Mouse (Mus musculus) cerebellum, postnatal 4 days (tissue): Measurements from ENCODE around the gene Raver1.
A peak's percentile ranks its signal among the peaks of the same experiment; 100 is the strongest.

Experiments used
- DNase-seq, 2 experiments: peaks; one replicate each; pipeline ENCODE4 v3.0.0; 2022; ENCODE audit warnings: low spot score in 2 of 2, mixed read lengths in 1 of 2

The Raver1 gene

DNA sequence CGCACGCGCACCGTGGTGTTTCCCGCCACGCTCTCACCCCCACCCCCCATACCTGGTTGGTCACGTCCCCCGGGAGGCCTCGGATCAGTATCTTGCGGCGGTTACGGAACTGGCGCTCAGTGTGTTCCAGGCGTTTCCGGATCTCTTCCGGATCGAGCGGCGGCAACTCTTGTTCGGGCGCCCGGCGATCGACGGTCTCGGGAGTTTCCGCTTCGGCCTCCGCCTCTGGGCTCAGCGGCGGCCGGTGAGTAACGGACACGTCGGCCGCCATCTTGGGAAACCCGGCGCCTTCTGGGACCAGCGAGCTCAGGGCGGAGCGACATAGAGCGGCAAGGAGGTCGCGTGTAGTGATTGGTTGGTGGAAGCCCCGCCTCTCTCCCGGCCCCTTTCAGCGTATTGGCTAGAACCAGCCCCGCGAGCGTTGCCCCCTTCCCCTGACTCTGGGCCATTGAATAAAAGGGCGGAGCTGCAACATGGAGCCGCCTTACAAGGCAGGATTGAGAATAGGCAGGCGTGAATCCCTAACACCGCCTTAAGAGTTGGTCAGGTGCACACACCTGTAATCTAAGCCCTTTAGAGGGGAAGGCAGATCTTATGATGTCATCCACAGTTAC is at the start of gene Raver1, which contains the start of gene Gm38431:
TSS of gene Raver1 (minus strand) at position 302 of the 614 bp plus-strand sequence.
TSS of gene Gm38431 (minus strand) at position 291 of the 614 bp plus-strand sequence.
- peak; percentile 94 to 95 for DNase-seq

DNA sequence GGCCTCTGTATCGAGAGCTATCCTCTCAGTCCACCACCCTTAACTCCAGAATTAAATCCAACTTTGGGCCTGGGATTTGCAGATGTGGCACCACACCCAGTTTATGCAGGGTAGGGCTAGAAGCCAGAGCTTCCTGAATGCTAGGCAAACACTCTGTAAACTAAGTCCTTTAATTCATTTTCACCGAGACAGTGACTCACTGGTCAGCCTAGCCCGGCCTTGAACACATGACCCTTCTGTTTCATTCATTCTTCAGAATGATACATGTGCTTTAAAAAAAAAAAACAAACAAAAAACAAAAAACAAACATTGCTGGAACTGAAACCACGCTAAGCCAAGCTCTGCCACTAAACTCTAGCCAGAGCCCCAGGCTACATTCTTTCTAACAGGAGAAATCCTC is 46.6 kb upstream of the Raver1 start:
- no peak for DNase-seq

DNA sequence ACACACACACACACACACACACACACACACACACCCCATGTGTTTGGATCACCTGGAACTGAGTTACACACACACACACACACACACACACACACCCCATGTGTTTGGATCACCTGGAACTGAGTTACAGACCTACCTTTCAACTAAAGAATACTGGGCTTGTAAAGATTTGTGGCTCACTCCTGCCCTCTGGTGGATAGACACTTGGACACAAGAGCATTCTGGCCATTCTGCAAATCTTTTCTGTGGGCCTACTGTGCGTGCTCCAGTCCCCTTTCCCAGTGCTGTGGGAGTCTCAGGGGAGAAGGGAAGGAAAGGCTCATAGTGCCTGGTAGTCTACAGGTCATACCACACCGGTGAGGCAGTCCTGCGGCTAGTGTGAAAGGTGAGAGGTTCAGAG is 45.4 kb upstream of the Raver1 start:
- peak in 1 of 2 experiments; percentile 51 for DNase-seq

DNA sequence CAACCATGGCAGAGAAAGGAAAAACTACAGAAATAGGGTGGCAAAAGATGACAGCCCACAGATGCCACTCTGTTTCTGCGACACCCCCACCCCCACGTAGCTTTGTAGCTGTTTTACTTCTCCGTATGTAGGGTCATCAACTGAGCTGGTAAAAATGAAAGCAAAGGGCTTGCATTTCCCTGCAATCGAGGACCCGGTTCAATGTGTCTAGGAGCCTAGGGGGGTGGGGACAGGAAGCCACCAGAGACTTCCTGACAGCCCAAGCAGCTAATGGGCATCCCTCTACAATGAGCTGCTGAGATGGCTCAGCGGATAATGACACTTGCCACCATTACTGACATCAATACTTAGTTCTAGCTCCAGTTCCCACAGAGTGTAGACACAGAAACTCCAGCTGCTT is 44.6 kb upstream of the Raver1 start:
- no peak for DNase-seq

DNA sequence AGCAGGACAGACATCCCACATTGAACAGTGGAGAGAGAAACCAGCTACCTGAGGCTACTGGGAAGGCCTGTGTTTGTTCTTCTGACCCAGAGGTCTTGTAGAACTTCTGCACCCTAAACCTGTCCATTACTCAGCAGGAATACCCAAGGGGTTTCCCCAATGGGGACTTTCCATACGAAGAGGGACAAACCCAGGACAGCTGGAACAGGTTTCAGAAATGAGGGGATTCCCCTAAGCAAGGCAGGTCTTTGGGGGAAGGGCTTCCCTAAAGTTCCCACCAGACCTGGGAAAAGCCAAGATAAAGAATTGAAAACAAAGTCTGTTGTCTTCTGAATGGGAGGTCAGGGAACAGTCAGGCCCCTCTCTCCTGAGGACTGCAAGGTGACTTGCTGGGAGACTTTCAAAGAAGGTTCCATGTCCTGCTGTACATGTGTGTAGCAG is 44.2 kb upstream of the Raver1 start:
- no peak for DNase-seq

DNA sequence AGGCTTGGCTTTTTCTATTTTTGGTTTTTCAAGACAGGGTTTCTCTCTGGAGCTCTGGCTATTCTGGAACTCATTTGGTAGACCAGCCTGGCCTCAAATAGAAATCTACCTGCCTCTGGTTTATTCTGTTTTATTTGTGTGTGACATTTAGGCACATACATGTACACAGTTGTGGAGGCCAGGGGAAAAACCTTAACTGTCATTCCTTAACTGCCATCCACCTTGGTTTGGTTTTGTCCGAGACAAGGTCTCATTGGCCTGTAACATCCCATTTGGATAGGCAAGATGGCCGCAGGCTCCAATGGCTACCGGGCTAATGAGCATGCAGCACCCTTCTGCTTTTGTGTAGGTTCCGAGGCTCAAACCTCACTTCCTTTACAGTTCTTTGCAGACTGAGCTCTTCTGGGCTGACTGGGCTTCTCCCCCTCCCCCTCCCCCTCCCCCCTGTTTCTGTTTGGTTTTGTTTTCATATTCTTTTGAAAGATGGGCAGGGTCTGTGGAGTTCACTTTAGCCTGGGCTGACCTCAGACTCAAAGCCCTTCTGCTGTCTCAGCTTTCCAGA is 43.6 kb upstream of the Raver1 start:
- DNase-seq: no peak

DNA sequence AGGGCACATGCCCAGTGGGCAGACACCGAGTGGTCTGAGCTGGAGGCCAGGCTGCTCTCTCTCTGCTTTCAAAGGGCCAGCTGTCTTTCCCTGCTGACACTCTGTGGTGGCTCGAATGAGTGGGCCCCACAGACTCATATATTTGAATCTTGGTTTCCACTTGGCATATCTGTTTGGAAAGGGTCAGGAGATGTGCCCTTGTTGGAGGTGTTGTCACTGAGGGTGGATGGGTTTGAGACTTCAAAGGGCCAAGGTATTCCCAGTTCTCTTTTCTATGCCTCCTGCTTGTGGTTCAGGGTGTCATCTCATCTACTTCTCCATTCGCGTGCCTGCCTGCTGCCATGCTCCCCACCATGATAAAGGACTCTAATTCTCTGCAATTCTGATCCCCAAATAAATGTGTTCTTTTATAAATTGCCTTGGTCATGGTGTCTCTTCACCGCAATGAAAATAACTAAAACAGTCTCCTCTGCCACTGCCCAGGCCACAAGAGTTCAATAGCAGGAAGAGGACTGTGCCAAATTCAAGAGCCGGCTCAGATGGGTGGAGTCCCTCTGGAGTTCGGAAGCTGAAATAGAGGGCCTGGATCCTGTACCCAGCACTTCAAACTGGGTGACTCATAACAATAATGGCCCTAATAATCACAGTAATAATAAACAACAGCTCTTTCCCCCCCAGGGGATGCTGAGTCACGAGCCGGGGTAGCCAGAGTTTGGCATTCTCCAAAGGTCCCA is 43.0 kb upstream of the Raver1 start:
- no peak for DNase-seq

DNA sequence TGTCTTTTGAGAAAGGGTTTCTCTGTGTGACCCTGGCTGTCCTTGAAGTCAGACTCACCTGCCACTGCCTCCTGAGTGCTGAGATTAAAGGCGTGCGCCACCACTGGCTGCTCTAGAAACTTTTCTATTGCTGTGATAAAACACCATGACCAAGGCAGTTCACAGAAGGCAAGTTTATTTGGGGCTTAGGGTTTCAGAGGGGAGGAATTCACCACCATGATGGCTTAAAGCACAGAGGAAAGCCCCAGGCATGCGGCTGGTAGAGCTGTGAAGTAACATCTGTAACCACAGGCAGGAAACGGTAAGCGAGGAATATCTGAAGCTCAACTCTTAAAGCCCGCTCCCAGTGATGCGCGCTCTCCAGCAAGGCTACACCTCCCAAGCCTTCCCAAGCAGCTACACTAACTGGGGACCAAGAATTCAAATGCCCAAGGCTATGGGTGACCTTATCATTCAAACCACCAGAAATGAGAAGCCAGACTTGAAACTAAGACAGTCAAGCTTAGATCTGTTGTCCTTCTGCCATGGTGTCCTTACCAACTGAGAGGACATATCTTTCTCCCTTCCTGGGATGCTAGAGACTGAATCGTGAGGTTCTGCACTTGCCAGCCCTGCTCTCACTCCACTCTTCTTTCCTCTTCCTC is 41.4 kb upstream of the Raver1 start:
- DNase-seq: no peak

DNA sequence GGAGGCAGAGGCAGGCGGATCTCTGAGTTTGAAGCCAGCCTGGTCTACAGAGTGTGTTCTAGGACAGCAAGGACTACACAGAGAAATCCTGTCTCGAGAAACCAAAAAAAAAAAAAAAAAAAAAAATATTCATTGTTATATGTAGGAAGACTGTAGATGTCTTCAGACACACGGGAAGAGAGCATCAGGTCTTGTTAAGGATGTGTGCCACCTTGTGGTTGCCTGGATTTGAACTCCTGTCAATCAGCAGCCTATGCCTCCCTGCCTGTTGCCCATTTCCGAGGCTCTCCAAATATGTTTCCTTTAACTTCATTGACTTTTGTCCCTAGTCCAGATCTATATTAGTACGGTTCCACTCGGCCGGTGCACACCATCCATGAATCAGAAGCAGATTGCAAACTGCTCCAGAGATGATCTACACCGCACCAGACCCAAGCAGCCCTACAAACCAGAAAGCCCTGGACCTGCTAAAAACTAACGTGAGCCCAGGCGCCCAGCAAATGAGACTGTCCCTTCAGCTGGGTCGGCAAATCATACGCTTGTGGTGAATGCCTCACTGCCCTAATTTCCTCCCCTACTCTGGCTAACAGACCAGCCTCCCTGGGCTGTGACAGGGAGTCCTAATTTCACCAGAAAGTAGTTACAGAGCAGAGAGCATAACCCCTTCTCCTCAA is 40.4 kb upstream of the Raver1 start:
- no peak for DNase-seq

DNA sequence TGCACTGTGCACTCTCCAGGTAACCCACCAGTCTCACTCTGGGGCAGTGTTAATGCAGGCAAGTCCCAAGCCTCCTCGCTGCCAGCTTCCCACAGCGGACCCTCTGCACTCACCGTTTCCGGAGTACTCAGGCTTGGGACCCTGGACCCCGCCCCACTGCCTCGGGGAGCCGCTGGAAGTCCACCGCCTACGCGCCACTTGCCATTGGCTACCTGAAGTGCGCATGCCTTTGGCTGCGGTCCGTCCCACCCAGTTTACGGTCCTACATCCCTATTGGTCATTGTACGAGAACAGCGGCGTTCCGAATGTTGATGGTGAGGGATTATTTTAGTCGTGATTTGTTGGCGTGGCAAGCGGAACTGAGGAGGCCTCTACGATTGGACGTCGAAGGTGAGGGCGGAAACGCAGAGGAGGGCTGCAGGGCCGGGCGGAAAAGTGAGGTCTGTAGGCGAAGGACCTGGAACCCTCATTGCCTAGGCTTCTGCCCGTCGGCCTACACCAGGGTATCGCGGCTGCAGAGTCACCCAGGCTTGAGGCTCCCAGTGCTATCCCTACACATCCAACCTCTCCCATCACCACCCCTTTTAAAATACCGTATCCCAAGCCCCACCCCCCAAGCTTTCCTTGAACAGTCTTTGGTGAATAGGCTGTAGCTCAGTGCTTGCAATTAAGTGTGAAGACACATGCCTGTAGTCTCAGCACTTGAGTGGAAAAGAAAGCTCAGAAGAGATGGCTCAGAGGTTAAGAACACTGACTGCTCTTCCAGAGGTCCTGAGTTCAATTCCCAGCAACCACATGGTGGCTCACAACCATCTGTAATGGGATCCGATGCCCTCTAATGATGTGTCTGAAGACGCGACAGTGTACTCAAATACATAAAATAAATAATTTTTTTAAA is 39.5 kb upstream of the Raver1 start, which contains the start of gene Tyk2:
TSS of gene Tyk2 (minus strand) at position 185 of the 898 bp plus-strand sequence.
- DNase-seq: peak; percentile 66 to 79

DNA sequence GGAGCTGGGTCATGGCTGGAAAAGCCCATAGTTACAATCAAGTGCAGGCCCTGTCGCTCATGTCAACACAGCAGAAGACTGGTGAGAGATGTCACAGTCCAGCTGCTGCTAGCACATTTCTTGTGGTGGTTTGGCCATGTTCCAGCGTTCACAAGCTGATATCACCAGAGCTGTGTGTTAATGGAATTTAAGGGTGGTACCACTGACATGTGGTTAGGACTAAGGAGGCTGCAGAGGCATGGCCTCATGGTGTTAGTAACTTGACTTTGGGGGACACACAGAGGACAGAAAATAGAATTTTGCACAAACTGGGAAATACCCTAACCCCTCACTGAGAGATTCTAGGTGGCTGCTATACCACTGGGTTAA is 34.4 kb upstream of the Raver1 start:
- no peak for DNase-seq

DNA sequence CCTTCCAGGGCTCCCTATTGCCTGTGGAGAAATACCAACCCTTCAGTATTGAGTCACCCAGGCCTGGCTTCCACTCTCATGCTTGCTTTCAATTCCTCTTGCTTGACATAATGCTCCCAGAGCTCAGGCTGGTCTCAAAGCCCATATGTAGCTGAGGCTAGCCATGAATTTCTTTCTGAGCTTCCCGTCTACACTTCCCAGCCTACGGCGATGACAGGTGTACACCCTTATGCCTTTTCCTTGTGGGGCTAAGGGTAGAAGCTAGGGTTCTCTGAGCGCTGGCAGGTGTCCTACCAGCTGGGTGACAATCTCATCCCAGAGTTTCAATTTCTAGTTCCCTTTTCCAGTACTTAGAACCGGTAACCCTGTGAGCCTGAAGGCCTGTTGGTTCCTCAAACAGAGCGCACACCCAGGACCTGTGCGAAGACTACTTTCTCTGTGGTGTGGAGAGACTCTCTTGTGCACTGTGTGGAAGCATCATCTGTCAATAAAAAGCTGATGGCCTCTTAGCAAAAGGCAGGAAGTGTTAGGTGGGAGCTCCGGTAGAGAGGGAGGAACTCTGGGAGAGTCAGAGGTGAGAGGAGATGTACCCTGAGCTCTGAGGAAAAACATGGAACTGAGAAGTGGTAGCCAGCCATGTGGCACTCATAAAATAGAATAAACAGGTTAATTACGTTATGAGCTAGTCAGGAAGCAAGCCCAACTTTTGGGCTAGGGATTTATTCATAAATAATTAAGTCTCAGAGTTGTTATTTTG is 33.9 kb upstream of the Raver1 start:
- DNase-seq: no peak

DNA sequence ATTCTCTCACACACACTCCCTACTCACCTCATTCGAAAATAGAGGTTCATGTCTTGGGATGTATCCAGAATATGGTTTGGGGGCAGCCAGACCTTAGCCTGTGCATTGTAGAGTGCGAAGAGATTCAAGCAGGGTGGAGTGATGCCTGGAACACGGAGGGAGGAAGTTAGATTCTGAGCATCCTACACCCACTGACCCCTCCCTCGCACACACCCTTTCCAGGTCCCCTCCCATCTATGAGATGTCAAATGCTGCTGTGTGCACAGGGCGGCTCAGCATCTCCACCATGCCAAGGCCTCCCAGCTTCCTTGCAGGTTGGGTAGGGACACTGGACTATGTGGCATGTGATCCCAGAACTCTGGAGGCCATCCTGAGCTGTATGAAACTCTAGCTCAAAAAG is 33.0 kb upstream of the Raver1 start:
- DNase-seq: no peak

DNA sequence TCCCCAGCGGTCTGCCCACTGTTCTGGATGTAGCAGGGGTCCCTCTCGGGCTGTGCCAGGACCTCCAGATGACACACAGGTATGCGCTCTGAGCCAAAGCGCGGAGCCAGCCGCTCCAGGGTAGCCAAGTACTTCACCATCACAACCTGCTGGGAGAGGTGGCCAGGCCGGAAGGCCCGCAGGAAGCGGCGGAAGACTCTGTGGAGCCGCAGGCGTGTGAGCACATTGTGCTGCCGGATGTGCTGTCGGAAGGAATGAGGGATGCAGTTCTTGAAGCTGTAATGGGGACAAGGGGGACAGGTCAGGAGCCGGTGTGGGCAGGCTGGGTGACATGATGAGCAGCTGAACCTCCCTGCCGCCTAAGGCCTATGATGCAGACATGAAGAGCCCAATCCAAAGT is 29.7 kb upstream of the Raver1 start:
- DNase-seq: no peak

DNA sequence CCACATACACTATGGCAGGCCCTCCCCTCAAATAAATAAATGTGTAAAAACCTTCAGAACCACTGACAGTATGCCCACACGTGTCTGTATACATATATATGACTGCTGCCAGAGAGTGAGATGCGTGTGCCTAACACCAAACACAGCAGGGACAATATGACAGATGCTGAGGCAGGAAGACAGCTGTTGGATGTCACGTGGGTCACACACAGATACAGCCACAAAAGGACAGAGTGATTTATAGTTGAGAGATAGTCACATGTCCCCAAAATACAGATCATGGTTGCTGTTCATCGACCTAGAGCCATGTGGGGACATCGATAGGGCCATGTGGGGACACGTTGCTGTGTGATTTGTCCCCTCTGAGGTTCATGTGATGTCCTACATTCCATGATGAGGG is 25.3 kb upstream of the Raver1 start:
- DNase-seq: no peak

DNA sequence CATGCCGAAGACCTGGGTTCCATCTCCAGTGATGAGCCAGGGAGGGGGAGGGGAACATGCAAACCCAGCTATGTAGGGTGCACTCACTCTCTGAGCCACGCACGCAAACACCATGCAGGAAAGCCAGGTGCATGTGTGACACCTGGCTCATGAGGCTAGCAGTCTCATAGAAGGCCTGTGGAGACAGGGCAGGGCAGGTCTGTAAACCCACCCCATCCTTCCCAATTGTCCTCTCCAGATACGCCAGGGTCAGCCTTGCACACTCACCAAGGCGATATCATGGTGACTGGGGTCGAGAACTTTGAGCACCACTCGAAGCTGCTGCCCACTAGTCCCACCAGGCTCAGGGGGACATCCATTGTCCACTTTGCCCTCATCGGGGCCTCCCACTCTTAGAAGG is 23.3 kb upstream of the Raver1 start:
- DNase-seq: no peak

DNA sequence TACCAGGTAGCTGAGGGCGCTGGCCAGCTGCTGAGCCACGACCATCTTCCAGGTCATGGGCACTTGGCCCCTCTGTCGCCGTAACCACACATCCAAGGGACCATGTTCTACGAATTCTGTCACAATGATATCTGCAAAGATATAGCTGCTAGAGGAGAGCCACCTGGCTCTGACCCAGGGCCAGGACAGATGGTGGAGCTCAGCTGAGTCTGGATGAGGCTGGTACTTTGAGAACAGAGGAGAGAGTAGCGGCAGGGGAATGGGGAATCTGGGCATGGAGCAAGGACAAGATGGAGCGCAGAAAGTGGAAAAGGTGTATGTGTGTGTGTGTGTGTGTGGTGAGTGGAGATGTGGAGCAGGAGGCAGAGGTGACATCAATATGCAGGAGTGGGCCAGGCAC is 22.4 kb upstream of the Raver1 start:
- no peak for DNase-seq

DNA sequence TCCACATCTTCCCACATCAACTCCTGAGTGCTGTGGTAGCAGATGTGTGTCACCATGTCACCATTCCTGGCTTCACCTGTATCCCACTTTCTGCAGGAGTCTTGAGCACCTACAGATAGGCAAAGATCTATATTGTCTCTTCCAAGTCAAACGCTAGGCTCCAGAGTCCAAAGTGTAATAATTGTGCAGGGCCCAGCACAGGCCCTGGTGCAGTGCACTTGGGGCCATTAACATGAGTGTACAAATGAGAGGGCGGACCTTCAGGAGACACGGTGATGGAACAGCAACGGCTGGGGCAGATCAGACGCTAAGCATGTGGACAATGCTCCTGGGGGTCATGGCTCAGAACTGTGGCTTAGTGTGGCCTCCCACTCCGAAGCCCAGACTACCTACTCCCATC is 21.9 kb upstream of the Raver1 start:
- DNase-seq: no peak

DNA sequence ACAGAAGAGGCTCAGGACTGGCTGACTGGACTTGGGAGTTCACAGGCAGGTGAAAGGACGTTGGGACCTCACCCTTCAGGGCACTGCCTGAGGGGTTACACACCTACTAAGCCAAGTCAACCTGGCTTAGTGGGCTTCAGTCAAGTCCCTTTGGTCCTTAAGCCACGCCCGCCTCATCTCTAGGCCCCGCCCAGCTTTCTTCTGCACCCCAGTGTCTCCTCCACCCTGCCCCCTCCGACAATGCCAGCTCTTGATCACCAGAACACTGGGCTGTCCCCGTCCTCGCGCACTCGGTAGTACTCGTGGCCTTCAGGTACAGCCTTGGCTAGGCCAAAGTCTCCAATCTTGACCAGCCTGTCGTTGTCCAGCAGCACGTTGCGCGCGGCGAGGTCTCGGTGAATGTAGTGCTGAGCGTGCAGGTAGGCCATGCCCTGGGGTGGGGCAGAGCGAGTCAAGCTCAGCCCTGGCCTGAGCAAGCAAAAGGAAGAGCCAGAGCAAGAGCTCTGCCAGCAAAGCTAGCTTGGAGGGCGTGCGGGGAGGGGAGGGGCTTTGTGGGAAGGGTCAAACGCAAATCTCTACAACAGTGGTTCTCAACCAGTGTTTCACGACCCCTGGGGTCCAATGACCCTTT is 15.9 kb upstream of the Raver1 start:
- DNase-seq: no peak
